Mouse (Mus musculus): ENCODE data around the gene Rbms3. TPM values are rescaled to one million over a fixed set of nuclear protein-coding genes. Genes with fewer than 3 reads are reported as not detected.

Gene Rbms3
- polyA plus RNA-seq, 1 experiment from 2014 or later, result 86.1 TPM

GRCm38 (mm10) chr9:116644616-116645015 lies 985.1 kb downstream of the Rbms3 start:
- Histone ChIP-seq H3K36me3 (ENCODE audit: control insufficient read depth, insufficient read depth, low read length) (0 out of 2 replicates have a peak, but pooled peaks cover 2% of the 10 kb centered on the region), H3K9me3 (ENCODE audit: control insufficient read depth, low read length) (peaks cover 4% of the 10 kb centered on the region), H3K9ac (ENCODE audit: low read depth, low read length) (no peak overlapping the region), H3K4me3 (ENCODE audit: low read depth, low read length) (no peak overlapping the region), H3K27me3 (replicated peaks; ENCODE audit: control insufficient read depth, insufficient read depth, low read length) (no peaks in the 10 kb centered on the region), H3K27ac (replicated peaks; ENCODE audit: low read depth, low read length) (no peak overlapping the region), H3K4me2 (ENCODE audit: low read depth, low read length) (no peak overlapping the region), H3K4me1 (ENCODE audit: control insufficient read depth, insufficient read depth, low read length) (peaks cover 8% of the 10 kb centered on the region)
- DNase-seq (ENCODE audit: low spot score) (no peak), ATAC-seq (ENCODE audit: low read depth) (no peak)
- WGBS, result 69% methylated on average over 8 of the region's 8 CpGs

- H3K27me3 ChIP-seq (replicated peaks; ENCODE audit: control insufficient read depth, insufficient read depth, low read length), result no peaks in the 10 kb centered on the region
- H3K9me3 ChIP-seq (ENCODE audit: control insufficient read depth, low read length), result peaks cover 4% of the 10 kb centered on the region
- no peak overlapping the region for H3K4me3 ChIP-seq (ENCODE audit: low read depth, low read length)
- H3K4me2 ChIP-seq (ENCODE audit: low read depth, low read length), result no peak overlapping the region
- no peak overlapping the region for H3K9ac ChIP-seq (ENCODE audit: low read depth, low read length)
- DNase-seq (ENCODE audit: low spot score) (no peak), ATAC-seq (ENCODE audit: low read depth) (no peak)
- no peak overlapping the region; the same call in 1 of the 2 replicates for H3K27ac ChIP-seq (replicated peaks; ENCODE audit: low read depth, low read length)
- H3K36me3 ChIP-seq (ENCODE audit: control insufficient read depth, insufficient read depth, low read length), result 0 out of 2 replicates have a peak, but pooled peaks cover 2% of the 10 kb centered on the region
- 61% methylated on average over 4 of the region's 4 CpGs for WGBS
- peaks cover 8% of the 10 kb centered on the region for H3K4me1 ChIP-seq (ENCODE audit: control insufficient read depth, insufficient read depth, low read length)
Measured at GRCm38 (mm10) chr9:116640302-116640679, 989.4 kb downstream of the Rbms3 start.

GRCm38 (mm10) chr9:116639597-116640301 lies 990.0 kb downstream of the Rbms3 start:
- no peak for DNase-seq (ENCODE audit: low spot score)
- Histone ChIP-seq H3K27ac (replicated peaks; ENCODE audit: low read depth, low read length) (no peak overlapping the region; the same call in 1 of the 2 replicates), H3K27me3 (replicated peaks; ENCODE audit: control insufficient read depth, insufficient read depth, low read length) (no peaks in the 10 kb centered on the region), H3K36me3 (ENCODE audit: control insufficient read depth, insufficient read depth, low read length) (0 out of 2 replicates have a peak, but pooled peaks cover 2% of the 10 kb centered on the region), H3K9me3 (ENCODE audit: control insufficient read depth, low read length) (peaks cover 4% of the 10 kb centered on the region), H3K9ac (ENCODE audit: low read depth, low read length) (no peak overlapping the region), H3K4me2 (ENCODE audit: low read depth, low read length) (no peak overlapping the region), H3K4me3 (ENCODE audit: low read depth, low read length) (no peak overlapping the region), H3K4me1 (ENCODE audit: control insufficient read depth, insufficient read depth, low read length) (peaks cover 8% of the 10 kb centered on the region)
- no peak for ATAC-seq (ENCODE audit: low read depth)
- 56% methylated on average over 8 of the region's 8 CpGs for WGBS

GRCm38 (mm10) chr9:116633786-116634185 lies 995.9 kb downstream of the Rbms3 start:
- Histone ChIP-seq H3K9me3 (ENCODE audit: control insufficient read depth, low read length) (peaks cover 6% of the 10 kb centered on the region), H3K27me3 (replicated peaks; ENCODE audit: control insufficient read depth, insufficient read depth, low read length) (no peaks in the 10 kb centered on the region), H3K9ac (ENCODE audit: low read depth, low read length) (no peak overlapping the region), H3K36me3 (ENCODE audit: control insufficient read depth, insufficient read depth, low read length) (peaks cover 5% of the 10 kb centered on the region; the same call in 1 of the 2 replicates), H3K4me1 (ENCODE audit: control insufficient read depth, insufficient read depth, low read length) (no peaks in the 10 kb centered on the region), H3K27ac (replicated peaks; ENCODE audit: low read depth, low read length) (no peak overlapping the region), H3K4me2 (ENCODE audit: low read depth, low read length) (no peak overlapping the region), H3K4me3 (ENCODE audit: low read depth, low read length) (no peak overlapping the region)
- DNase-seq (ENCODE audit: low spot score), result no peak
- WGBS, result 61% methylated on average over 5 of the region's 5 CpGs
- no peak for ATAC-seq (ENCODE audit: low read depth)

- Histone ChIP-seq H3K4me3 (ENCODE audit: low read depth, low read length) (no peak overlapping the region), H3K4me1 (ENCODE audit: control insufficient read depth, insufficient read depth, low read length) (no peaks in the 10 kb centered on the region), H3K27me3 (replicated peaks; ENCODE audit: control insufficient read depth, insufficient read depth, low read length) (no peaks in the 10 kb centered on the region), H3K9ac (ENCODE audit: low read depth, low read length) (no peak overlapping the region), H3K36me3 (ENCODE audit: control insufficient read depth, insufficient read depth, low read length) (peaks cover 5% of the 10 kb centered on the region; the same call in 1 of the 2 replicates), H3K27ac (replicated peaks; ENCODE audit: low read depth, low read length) (no peak overlapping the region), H3K4me2 (ENCODE audit: low read depth, low read length) (no peak overlapping the region), H3K9me3 (ENCODE audit: control insufficient read depth, low read length) (peaks cover 6% of the 10 kb centered on the region)
- WGBS, result 86% methylated on average over 1 of the region's 1 CpGs
- ATAC-seq (ENCODE audit: low read depth), result no peak
- DNase-seq (ENCODE audit: low spot score), result no peak
Measured at GRCm38 (mm10) chr9:116633075-116633474, 996.6 kb downstream of the Rbms3 start.

- Histone ChIP-seq H3K27ac (replicated peaks; ENCODE audit: low read depth, low read length) (no peak overlapping the region), H3K4me1 (ENCODE audit: control insufficient read depth, insufficient read depth, low read length) (no peaks in the 10 kb centered on the region), H3K9me3 (ENCODE audit: control insufficient read depth, low read length) (peaks cover 6% of the 10 kb centered on the region), H3K4me2 (ENCODE audit: low read depth, low read length) (no peak overlapping the region), H3K36me3 (ENCODE audit: control insufficient read depth, insufficient read depth, low read length) (peaks cover 5% of the 10 kb centered on the region; the same call in 1 of the 2 replicates), H3K27me3 (replicated peaks; ENCODE audit: control insufficient read depth, insufficient read depth, low read length) (no peaks in the 10 kb centered on the region), H3K9ac (ENCODE audit: low read depth, low read length) (no peak overlapping the region), H3K4me3 (ENCODE audit: low read depth, low read length) (no peak overlapping the region)
- ATAC-seq (ENCODE audit: low read depth) (no peak), DNase-seq (ENCODE audit: low spot score) (no peak)
- WGBS, result 93% methylated on average over 1 of the region's 1 CpGs
Measured at GRCm38 (mm10) chr9:116631816-116632215, 997.9 kb downstream of the Rbms3 start.

- Histone ChIP-seq H3K4me1 (ENCODE audit: control insufficient read depth, insufficient read depth, low read length) (no peaks in the 10 kb centered on the region), H3K27me3 (replicated peaks; ENCODE audit: control insufficient read depth, insufficient read depth, low read length) (no peaks in the 10 kb centered on the region), H3K27ac (replicated peaks; ENCODE audit: low read depth, low read length) (no peak overlapping the region), H3K4me3 (ENCODE audit: low read depth, low read length) (no peak overlapping the region), H3K36me3 (ENCODE audit: control insufficient read depth, insufficient read depth, low read length) (peaks cover 5% of the 10 kb centered on the region; the same call in 1 of the 2 replicates), H3K4me2 (ENCODE audit: low read depth, low read length) (no peak overlapping the region), H3K9me3 (ENCODE audit: control insufficient read depth, low read length) (peaks cover 6% of the 10 kb centered on the region), H3K9ac (ENCODE audit: low read depth, low read length) (no peak overlapping the region)
- WGBS, result 65% methylated on average over 10 of the region's 10 CpGs
- ATAC-seq (ENCODE audit: low read depth) (no peak), DNase-seq (ENCODE audit: low spot score) (no peak)
Measured at GRCm38 (mm10) chr9:116630805-116631204, 998.9 kb downstream of the Rbms3 start.

GRCm38 (mm10) chr9:116620434-116620833 lies 1009.3 kb downstream of the Rbms3 start:
- H3K9ac ChIP-seq (ENCODE audit: low read depth, low read length), result no peak overlapping the region
- H3K27me3 ChIP-seq (replicated peaks; ENCODE audit: control insufficient read depth, insufficient read depth, low read length), result no peaks in the 10 kb centered on the region
- no peak overlapping the region for H3K27ac ChIP-seq (replicated peaks; ENCODE audit: low read depth, low read length)
- DNase-seq (ENCODE audit: low spot score) (no peak), ATAC-seq (ENCODE audit: low read depth) (no peak; the same call in 1 of the 2 replicates)
- H3K36me3 ChIP-seq (ENCODE audit: control insufficient read depth, insufficient read depth, low read length), result no peaks in the 10 kb centered on the region
- no peak overlapping the region for H3K4me3 ChIP-seq (ENCODE audit: low read depth, low read length)
- H3K4me2 ChIP-seq (ENCODE audit: low read depth, low read length), result no peak overlapping the region
- 67% methylated on average over 5 of the region's 5 CpGs for WGBS
- no peaks in the 10 kb centered on the region for H3K4me1 ChIP-seq (ENCODE audit: control insufficient read depth, insufficient read depth, low read length)
- H3K9me3 ChIP-seq (ENCODE audit: control insufficient read depth, low read length), result no peaks in the 10 kb centered on the region

GRCm38 (mm10) chr9:116618886-116619285 lies 1010.8 kb downstream of the Rbms3 start:
- H3K27ac ChIP-seq (replicated peaks; ENCODE audit: low read depth, low read length), result no peak overlapping the region
- H3K4me3 ChIP-seq (ENCODE audit: low read depth, low read length), result no peak overlapping the region
- no peak for ATAC-seq (ENCODE audit: low read depth)
- H3K27me3 ChIP-seq (replicated peaks; ENCODE audit: control insufficient read depth, insufficient read depth, low read length), result no peaks in the 10 kb centered on the region
- H3K9me3 ChIP-seq (ENCODE audit: control insufficient read depth, low read length), result no peaks in the 10 kb centered on the region
- 98% methylated on average over 5 of the region's 5 CpGs for WGBS
- H3K4me2 ChIP-seq (ENCODE audit: low read depth, low read length), result no peak overlapping the region
- no peak overlapping the region for H3K9ac ChIP-seq (ENCODE audit: low read depth, low read length)
- H3K36me3 ChIP-seq (ENCODE audit: control insufficient read depth, insufficient read depth, low read length), result no peaks in the 10 kb centered on the region
- no peak for DNase-seq (ENCODE audit: low spot score)
- peaks cover 5% of the 10 kb centered on the region; the same call in 1 of the 2 replicates for H3K4me1 ChIP-seq (ENCODE audit: control insufficient read depth, insufficient read depth, low read length)
